In genomic region chr19:33244196-33244595, GRCm38 (mm10) we compare ENCODE assay signal across 30 mouse cellular contexts.
"Had no signal": no experiment of that assay in that cellular context is flagged by ENCODE, and none has a peak within 500 bp of the region (broad histone marks: within the 10 kb centered on the region; RNA-seq: fewer than 3 reads in every experiment).

No protein-coding gene starts in this region.

- H3K4me2 ChIP-seq: limb, embryonic 12.5 days; limb, embryonic 13.5 days; limb, embryonic 15.5 days; liver, embryonic 11.5 days; liver, embryonic 12.5 days; liver, embryonic 13.5 days; liver, embryonic 15.5 days; lung, embryonic 14.5 days; lung, embryonic 15.5 days; midbrain, embryonic 12.5 days; midbrain, embryonic 13.5 days; midbrain, embryonic 15.5 days; neural tube, embryonic 12.5 days had no signal

- H3K27ac ChIP-seq: limb, embryonic 10.5 days; limb, embryonic 12.5 days; limb, embryonic 13.5 days; limb, embryonic 15.5 days; liver, embryonic 12.5 days; liver, embryonic 13.5 days; liver, embryonic 14.5 days; liver, embryonic 15.5 days; lung, embryonic 15.5 days; macrophage; midbrain, embryonic 12.5 days; midbrain, embryonic 13.5 days; midbrain, embryonic 15.5 days; neural tube, embryonic 12.5 days had no signal

- DNase-seq: left cerebral cortex, postnatal 4 days; liver; liver, embryonic 13.5 days; liver, postnatal 0 days; lung, adult 18-20 months; lung, adult 2 months; lung, embryonic 14.5 days; lung, postnatal 10 days; lung, postnatal 14 days; lung, postnatal 36 days; lung, postnatal 4 days; midbrain, embryonic 14.5 days had no signal

- H3K9ac ChIP-seq: limb, embryonic 12.5 days; limb, embryonic 13.5 days; limb, embryonic 15.5 days; liver, embryonic 12.5 days; liver, embryonic 13.5 days; liver, embryonic 14.5 days; liver, embryonic 15.5 days; liver, postnatal 0 days; lung, embryonic 14.5 days; lung, embryonic 15.5 days; midbrain, embryonic 12.5 days; midbrain, embryonic 13.5 days; midbrain, embryonic 15.5 days; neural tube, embryonic 12.5 days had no signal

- H3K27me3 ChIP-seq: limb, embryonic 12.5 days; limb, embryonic 13.5 days; limb, embryonic 15.5 days; liver, embryonic 12.5 days; liver, embryonic 13.5 days; liver, embryonic 15.5 days; lung, embryonic 15.5 days; megakaryocyte, embryonic 14.5 days; midbrain, embryonic 12.5 days; midbrain, embryonic 13.5 days; midbrain, embryonic 15.5 days; neural tube, embryonic 12.5 days had no signal

- H3K36me3 ChIP-seq: limb, embryonic 10.5 days; limb, embryonic 12.5 days; limb, embryonic 13.5 days; limb, embryonic 15.5 days; liver, embryonic 12.5 days; liver, embryonic 13.5 days; liver, embryonic 15.5 days; lung, embryonic 15.5 days; midbrain, embryonic 12.5 days; midbrain, embryonic 13.5 days; midbrain, embryonic 15.5 days; neural tube, embryonic 12.5 days had no signal

- ATAC-seq: liver, embryonic 12.5 days; liver, postnatal 0 days; lung, postnatal 0 days; midbrain, embryonic 13.5 days; midbrain, embryonic 15.5 days; midbrain, embryonic 16.5 days had no signal

- H3K9me3 ChIP-seq: limb, embryonic 10.5 days; limb, embryonic 12.5 days; limb, embryonic 13.5 days; limb, embryonic 15.5 days; liver, embryonic 12.5 days; liver, embryonic 13.5 days; liver, embryonic 15.5 days; lung, embryonic 15.5 days; midbrain, embryonic 12.5 days; midbrain, embryonic 13.5 days; midbrain, embryonic 15.5 days; neural tube, embryonic 12.5 days had no signal

- H3K4me3 ChIP-seq: limb, embryonic 10.5 days; limb, embryonic 12.5 days; limb, embryonic 13.5 days; limb, embryonic 15.5 days; liver, embryonic 12.5 days; liver, embryonic 13.5 days; liver, embryonic 15.5 days; lung, embryonic 15.5 days; megakaryocyte, embryonic 14.5 days; midbrain, embryonic 12.5 days; midbrain, embryonic 13.5 days; midbrain, embryonic 15.5 days; myocyte; neural tube, embryonic 12.5 days had no signal

- H3K4me1 ChIP-seq: limb, embryonic 10.5 days; limb, embryonic 12.5 days; limb, embryonic 13.5 days; limb, embryonic 15.5 days; liver, embryonic 12.5 days; liver, embryonic 13.5 days; liver, embryonic 15.5 days; lung, embryonic 15.5 days; megakaryocyte, embryonic 14.5 days; midbrain, embryonic 12.5 days; midbrain, embryonic 13.5 days; midbrain, embryonic 15.5 days; neural tube, embryonic 12.5 days had no signal
